Mouse (Mus musculus) liver, postnatal 0 days (tissue): ENCODE measurements around the gene Sept3.

ENCODE experiments used
- CTCF ChIP-seq: sonication (generic); IDR thresholded peaks from 2 replicates; pipeline ENCODE4 v1.5.1; 2016; ENCODE audit warnings: antibody characterized with exemption, low read depth
- EP300 ChIP-seq: IDR thresholded peaks from 2 replicates; pipeline ENCODE4 v1.6.1; 2016; ENCODE audit warnings: antibody characterized with exemption, low read depth, mild to moderate bottlenecking

GRCm38 (mm10) chr15:82231591-82232378, 42.9 kb upstream of the Sept3 start:
- TF ChIP-seq CTCF: no peak
- TF ChIP-seq EP300: no peak
